Mouse (Mus musculus) stomach, embryonic 14.5 days (tissue): Measurements from ENCODE around the gene Bloc1s6. TPM values are rescaled to one million over a fixed set of nuclear protein-coding genes. Genes with fewer than 3 reads are reported as not detected.

Experiments used
- ATAC-seq: fragments of 200-750 bp; cut with Nextera tagmentation; 2 replicates; pipeline ENCODE4 v1.8.0; 2017; ENCODE audit warnings: low read depth, moderate TSS enrichment; ENCODE audit not compliant: insufficient number of reproducible peaks, insufficient read depth, low FRiP score
- H3K27ac ChIP-seq: fragments of 300-500 bp; sonication (generic); 2 replicates; pipeline ENCODE4 v1.5.1; 2014; ENCODE audit warnings: mild to moderate bottlenecking, low read length, moderate library complexity, mixed read lengths
- H3K27me3 ChIP-seq: fragments of 300-500 bp; sonication (generic); 2 replicates; pipeline ENCODE4 v1.6.1; 2014; ENCODE audit warnings: low read length, control low read depth, mixed read lengths; ENCODE audit not compliant: control insufficient read depth, insufficient read depth
- H3K36me3 ChIP-seq: fragments of 300-500 bp; sonication (generic); 2 replicates; pipeline ENCODE4 v1.6.1; 2014; ENCODE audit warnings: mild to moderate bottlenecking, control low read depth, low read length, moderate library complexity, mixed read lengths; ENCODE audit not compliant: control insufficient read depth, insufficient read depth
- H3K4me1 ChIP-seq: fragments of 300-500 bp; sonication (generic); 2 replicates; pipeline ENCODE4 v1.6.1; 2014; ENCODE audit warnings: low read length, control low read depth, mixed read lengths; ENCODE audit not compliant: control insufficient read depth, insufficient read depth
- H3K4me2 ChIP-seq: fragments of 300-500 bp; sonication (generic); replicated peaks from 2 replicates; pipeline ENCODE4 v1.6.1; 2014; ENCODE audit warnings: low read depth, low read length, control low read depth
- H3K4me3 ChIP-seq: fragments of 300-500 bp; sonication (generic); 2 replicates; pipeline ENCODE4 v1.5.1; 2014; ENCODE audit warnings: low read depth, low read length, control low read depth
- H3K9ac ChIP-seq: fragments of 300-500 bp; sonication (generic); replicated peaks from 2 replicates; pipeline ENCODE4 v1.6.1; 2014; ENCODE audit warnings: low read depth, mild to moderate bottlenecking, control low read depth, low read length, moderate library complexity, mixed read lengths
- H3K9me3 ChIP-seq: fragments of 300-500 bp; sonication (generic); 2 replicates; pipeline ENCODE4 v1.6.1; 2016; ENCODE audit warnings: low read depth, low read length, control low read depth; ENCODE audit not compliant: control insufficient read depth
- WGBS: fragments of 180-500 bp; shearing (Covaris S2); extraction: QIAGEN DNeasy Blood & Tissue Kit; methylation state at CpG from one replicate; pipeline ENCODE4 v1.1.7; 2014; 5-methylcytosine and 5-hydroxymethylcytosine counted together
- polyA plus RNA-seq: library from polyadenylated mRNA; unstranded; fragments of >200 nt; fragmentation: Nextera tagmentation; extraction: Ambion mirVana; gene quantifications from 2 replicates; pipeline ENCODE4 v1.2.1, GENCODE M21; 2014

Bloc1s6 gene
- polyA plus RNA-seq, 1 experiment from 2014 or later, result 55.0 TPM

GRCm38 (mm10) chr2:122711911-122712310, 26.4 kb upstream of the Bloc1s6 start:
- WGBS, result 72% methylated on average over 3 of the region's 3 CpGs
- H3K9ac ChIP-seq, result no peak overlapping the region
- no peaks in the 10 kb centered on the region for H3K4me1 ChIP-seq
- H3K4me3 ChIP-seq, result no peak overlapping the region
- no peak overlapping the region for H3K27ac ChIP-seq
- no peaks in the 10 kb centered on the region for H3K27me3 ChIP-seq
- no peaks in the 10 kb centered on the region for H3K36me3 ChIP-seq
- no peak overlapping the region for H3K4me2 ChIP-seq
- H3K9me3 ChIP-seq, result no peaks in the 10 kb centered on the region
- no peak for ATAC-seq

DNA sequence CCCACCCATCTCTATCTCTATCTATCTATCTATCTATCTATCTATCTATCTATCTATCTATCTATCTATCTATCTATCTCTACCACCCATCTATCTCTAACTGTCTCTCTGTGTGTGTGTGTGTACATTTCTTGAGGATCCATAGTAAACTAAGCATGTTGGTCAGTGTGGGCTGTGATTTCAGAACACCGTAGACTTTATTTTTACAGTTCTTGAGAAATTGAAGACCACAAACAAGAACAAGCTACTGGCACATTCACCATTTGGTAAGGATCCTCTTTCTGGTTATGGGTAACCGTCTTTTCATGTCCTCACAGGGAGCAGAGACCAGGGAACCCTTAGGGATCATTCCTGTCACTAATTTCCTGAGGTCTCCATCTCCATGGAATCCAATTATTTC, 25.5 kb upstream of the Bloc1s6 start:
- H3K27me3 ChIP-seq, result no peaks in the 10 kb centered on the region
- 87% methylated on average over 2 of the region's 2 CpGs for WGBS
- H3K4me3 ChIP-seq, result no peak overlapping the region
- H3K4me2 ChIP-seq, result no peak overlapping the region
- ATAC-seq, result no peak
- H3K27ac ChIP-seq, result no peak overlapping the region
- no peaks in the 10 kb centered on the region for H3K36me3 ChIP-seq
- H3K4me1 ChIP-seq, result no peaks in the 10 kb centered on the region
- H3K9ac ChIP-seq, result no peak overlapping the region
- no peaks in the 10 kb centered on the region for H3K9me3 ChIP-seq

GRCm38 (mm10) chr2:122715148-122715692, 23.1 kb upstream of the Bloc1s6 start:
- Histone ChIP-seq H3K9me3 (no peaks in the 10 kb centered on the region), H3K36me3 (no peaks in the 10 kb centered on the region), H3K4me2 (no peak overlapping the region), H3K9ac (no peak overlapping the region), H3K27me3 (no peaks in the 10 kb centered on the region), H3K27ac (no peak overlapping the region), H3K4me1 (no peaks in the 10 kb centered on the region), H3K4me3 (no peak overlapping the region)
- ATAC-seq, result no peak
- WGBS, result 73% methylated on average over 5 of the region's 5 CpGs

- Histone ChIP-seq H3K4me3 (no peak overlapping the region), H3K27me3 (no peaks in the 10 kb centered on the region), H3K9me3 (no peaks in the 10 kb centered on the region), H3K4me1 (no peaks in the 10 kb centered on the region), H3K4me2 (no peak overlapping the region), H3K27ac (no peak overlapping the region), H3K36me3 (no peaks in the 10 kb centered on the region), H3K9ac (no peak overlapping the region)
- ATAC-seq, result no peak
- 88% methylated on average over 3 of the region's 3 CpGs for WGBS
Measured at GRCm38 (mm10) chr2:122716301-122716842, 21.9 kb upstream of the Bloc1s6 start.

DNA sequence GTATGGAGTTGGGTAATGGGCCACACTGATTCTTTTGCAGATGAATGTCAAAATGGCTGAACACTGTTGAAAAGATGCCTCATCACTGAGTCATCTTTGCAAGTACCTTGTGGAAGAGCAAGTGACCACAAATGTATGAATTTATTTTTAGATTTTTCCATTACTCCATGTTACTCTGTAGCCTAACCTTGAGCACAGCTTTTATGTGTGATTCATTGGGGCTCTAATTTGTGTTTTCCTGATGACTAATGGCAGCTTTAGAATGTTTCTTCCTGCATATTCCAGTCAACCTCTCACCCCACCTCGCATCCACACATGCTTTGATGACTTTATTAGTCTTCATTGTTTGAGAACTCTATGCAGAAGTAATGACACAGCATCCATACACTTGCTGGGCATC, 19.1 kb upstream of the Bloc1s6 start:
- Histone ChIP-seq H3K9me3 (no peaks in the 10 kb centered on the region), H3K4me2 (no peak overlapping the region), H3K27me3 (no peaks in the 10 kb centered on the region), H3K27ac (no peak overlapping the region), H3K4me1 (no peaks in the 10 kb centered on the region), H3K36me3 (no peaks in the 10 kb centered on the region), H3K4me3 (no peak overlapping the region), H3K9ac (no peak overlapping the region)
- 63% methylated on average over 1 of the region's 1 CpGs for WGBS
- ATAC-seq, result no peak

DNA sequence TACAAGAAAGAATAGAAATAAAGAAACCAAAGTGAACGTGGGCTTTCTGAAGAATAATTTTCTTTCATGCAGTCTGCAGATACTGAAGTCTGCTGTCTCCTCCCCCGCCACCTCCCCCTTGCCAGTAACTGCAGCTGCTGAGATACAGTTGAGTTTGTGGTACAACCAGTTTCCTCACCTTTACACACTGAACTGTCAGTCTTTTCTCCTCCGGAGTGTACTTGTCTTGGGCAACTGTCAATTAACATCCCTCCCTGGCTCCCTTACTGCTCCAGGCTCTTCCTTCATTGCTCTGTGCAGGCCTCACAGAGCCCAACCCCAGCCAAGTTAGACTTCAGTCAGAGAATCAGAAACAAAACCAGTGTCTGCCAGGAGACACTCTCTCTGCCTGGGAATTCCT, 17.7 kb upstream of the Bloc1s6 start:
- WGBS, result 70% methylated on average over 3 of the region's 3 CpGs
- no peaks in the 10 kb centered on the region for H3K36me3 ChIP-seq
- no peak overlapping the region for H3K4me2 ChIP-seq
- no peak overlapping the region for H3K27ac ChIP-seq
- no peaks in the 10 kb centered on the region for H3K9me3 ChIP-seq
- H3K4me1 ChIP-seq, result no peaks in the 10 kb centered on the region
- no peak overlapping the region for H3K4me3 ChIP-seq
- ATAC-seq, result no peak
- H3K27me3 ChIP-seq, result no peaks in the 10 kb centered on the region
- H3K9ac ChIP-seq, result no peak overlapping the region

DNA sequence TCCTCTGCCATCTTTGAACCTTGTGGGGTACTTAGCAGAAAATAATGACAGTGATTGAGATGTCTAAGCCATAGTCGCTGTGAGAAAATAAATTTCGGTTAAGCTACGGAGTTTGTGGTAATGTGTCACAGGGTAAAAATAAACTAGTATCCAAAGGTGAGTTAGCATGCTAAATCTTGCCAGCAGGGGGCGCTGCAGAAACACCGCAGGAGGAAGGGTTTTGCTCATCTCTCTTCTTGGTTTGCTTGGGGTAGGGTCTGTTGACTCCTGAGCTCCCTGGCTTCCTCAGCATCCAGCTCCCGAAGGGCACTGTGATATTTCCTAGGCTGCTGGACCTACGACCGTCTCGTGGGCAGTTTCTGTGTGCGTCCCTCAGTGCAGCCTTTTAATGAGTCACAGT, 12.7 kb upstream of the Bloc1s6 start:
- Histone ChIP-seq H3K9me3 (no peaks in the 10 kb centered on the region), H3K27ac (no peak overlapping the region), H3K4me2 (no peak overlapping the region), H3K4me1 (no peaks in the 10 kb centered on the region), H3K4me3 (no peak overlapping the region), H3K9ac (no peak overlapping the region), H3K36me3 (no peaks in the 10 kb centered on the region), H3K27me3 (no peaks in the 10 kb centered on the region)
- 57% methylated on average over 10 of the region's 10 CpGs for WGBS
- no peak for ATAC-seq

DNA sequence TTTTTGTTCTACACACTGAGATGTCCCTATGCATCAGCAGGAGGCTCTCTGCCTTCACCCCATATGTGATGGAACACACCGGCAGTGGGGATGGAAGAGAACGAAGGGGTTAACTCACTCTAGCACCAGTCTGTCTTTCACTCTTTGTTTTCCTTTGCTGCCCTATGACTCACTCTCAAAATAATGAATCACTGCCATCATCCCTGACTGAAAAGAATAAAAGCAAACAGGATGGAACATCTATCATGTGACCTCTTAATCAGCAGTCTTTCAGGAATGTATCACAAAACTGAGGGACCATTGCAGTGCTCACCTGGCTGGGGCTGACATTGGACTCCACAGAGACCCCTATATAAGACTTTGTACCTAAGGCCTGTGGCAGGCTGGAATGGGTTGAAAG, 6.8 kb upstream of the Bloc1s6 start:
- 55% methylated on average over 2 of the region's 2 CpGs for WGBS
- H3K9me3 ChIP-seq, result no peaks in the 10 kb centered on the region
- no peaks in the 10 kb centered on the region for H3K36me3 ChIP-seq
- no peak overlapping the region for H3K9ac ChIP-seq
- H3K4me1 ChIP-seq, result no peaks in the 10 kb centered on the region
- no peak for ATAC-seq
- no peaks in the 10 kb centered on the region for H3K27me3 ChIP-seq
- no peak overlapping the region for H3K4me2 ChIP-seq
- H3K27ac ChIP-seq, result no peak overlapping the region
- no peak overlapping the region for H3K4me3 ChIP-seq

DNA sequence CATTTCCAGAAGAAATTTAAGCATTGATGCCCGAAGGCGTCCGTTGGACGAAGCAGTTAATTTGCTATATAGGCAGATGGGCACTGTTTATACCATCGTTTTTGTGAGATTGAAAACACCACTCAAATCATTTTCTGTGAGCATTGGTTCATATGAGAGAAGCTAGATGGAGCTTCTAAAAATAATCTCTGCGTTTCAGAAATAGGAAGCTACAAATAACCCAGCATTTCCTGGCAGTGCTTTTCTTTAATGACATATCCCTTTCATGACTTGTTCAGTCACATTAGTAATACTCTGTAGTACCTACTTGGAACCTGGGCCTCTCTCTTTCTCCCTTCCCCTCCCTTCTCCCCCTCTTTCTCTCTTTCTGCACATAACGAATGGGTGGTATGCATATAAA, 720 bp downstream of the Bloc1s6 start:
- Histone ChIP-seq H3K36me3 (no peaks in the 10 kb centered on the region; the same call in 1 of the 2 replicates), H3K9me3 (no peaks in the 10 kb centered on the region), H3K4me3 (peak overlapping the region; percentile 78), H3K4me2 (peak overlapping the region; percentile 67), H3K9ac (peak overlapping the region; percentile 84), H3K27ac (peak overlapping the region; percentile 94), H3K27me3 (no peaks in the 10 kb centered on the region), H3K4me1 (peaks cover 5% of the 10 kb centered on the region; the same call in 1 of the 2 replicates)
- WGBS, result 28% methylated on average over 7 of the region's 7 CpGs
- no peak for ATAC-seq
